Mouse (Mus musculus): Measurements from ENCODE around the gene Dip2c. TPM values are rescaled to one million over a fixed set of nuclear protein-coding genes. Genes with fewer than 3 reads are reported as not detected.

The Dip2c gene
- polyA plus RNA-seq, 1 experiment from 2014 or later: 6.5 TPM

DNA sequence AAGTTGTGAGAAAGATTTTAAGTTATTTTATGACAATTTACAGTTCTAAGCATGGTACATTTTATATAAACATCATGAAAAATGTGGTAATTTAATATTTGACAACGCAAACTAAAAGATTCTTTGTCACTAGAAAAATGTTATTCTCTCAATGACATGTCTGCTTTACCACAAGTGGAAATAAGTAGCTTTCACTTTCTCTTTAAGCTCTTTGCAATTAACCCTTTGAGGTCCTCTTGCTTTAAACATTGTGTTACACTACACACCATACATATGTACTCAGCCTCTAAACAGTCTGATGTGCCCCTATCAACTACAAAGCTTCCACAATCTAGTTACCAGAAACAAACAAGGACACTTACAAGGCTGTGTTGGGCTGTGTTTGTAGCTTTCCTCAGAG, 153.6 kb downstream of the Dip2c start:
- Histone ChIP-seq H3K4me1 (no peaks in the 10 kb centered on the region), H3K27ac (no peak overlapping the region), H3K4me2 (no peak overlapping the region), H3K9ac (no peak overlapping the region), H3K4me3 (no peak overlapping the region), H3K27me3 (no peaks in the 10 kb centered on the region), H3K36me3 (no peaks in the 10 kb centered on the region), H3K9me3 (no peaks in the 10 kb centered on the region)
- no peak for ATAC-seq (ENCODE audit: insufficient number of reproducible peaks, low FRiP score, low TSS enrichment, low read depth)
- 82% methylated on average over 1 of the region's 1 CpGs for WGBS

DNA sequence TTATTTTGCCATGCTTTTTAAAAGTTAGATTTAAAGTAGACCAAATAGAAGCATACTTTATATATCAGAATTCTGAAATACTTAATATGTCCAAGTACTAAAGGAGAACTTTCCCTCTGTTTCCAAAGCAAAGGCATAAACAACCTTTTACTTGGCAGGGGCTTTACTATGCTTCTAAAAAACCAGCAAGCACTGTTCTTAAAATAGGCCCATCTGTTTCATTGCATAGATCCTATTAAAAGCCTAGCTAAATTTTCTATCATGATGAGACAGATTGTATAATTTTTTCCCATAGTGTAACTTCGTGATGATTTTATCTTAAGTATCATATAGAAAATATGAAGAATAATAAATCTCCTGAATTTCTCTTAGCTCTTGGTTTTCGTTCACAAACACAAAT, 154.4 kb downstream of the Dip2c start:
- Histone ChIP-seq H3K36me3 (no peaks in the 10 kb centered on the region), H3K4me3 (no peak overlapping the region), H3K27ac (no peak overlapping the region), H3K9ac (no peak overlapping the region), H3K27me3 (no peaks in the 10 kb centered on the region), H3K9me3 (no peaks in the 10 kb centered on the region), H3K4me2 (no peak overlapping the region), H3K4me1 (no peaks in the 10 kb centered on the region)
- 94% methylated on average over 2 of the region's 2 CpGs for WGBS
- no peak for ATAC-seq (ENCODE audit: insufficient number of reproducible peaks, low FRiP score, low TSS enrichment, low read depth)

GRCm38 (mm10) chr13:9431441-9431840, 155.1 kb downstream of the Dip2c start:
- no peak overlapping the region for H3K4me2 ChIP-seq
- H3K4me1 ChIP-seq: no peaks in the 10 kb centered on the region
- no peak overlapping the region for H3K9ac ChIP-seq
- no peak for ATAC-seq (ENCODE audit: insufficient number of reproducible peaks, low FRiP score, low TSS enrichment, low read depth)
- H3K27ac ChIP-seq: 0 out of 2 replicates have a peak overlapping the region, but pooled peaks have one; percentile 5
- H3K36me3 ChIP-seq: no peaks in the 10 kb centered on the region
- H3K27me3 ChIP-seq: no peaks in the 10 kb centered on the region
- H3K4me3 ChIP-seq: no peak overlapping the region
- H3K9me3 ChIP-seq: no peaks in the 10 kb centered on the region

DNA sequence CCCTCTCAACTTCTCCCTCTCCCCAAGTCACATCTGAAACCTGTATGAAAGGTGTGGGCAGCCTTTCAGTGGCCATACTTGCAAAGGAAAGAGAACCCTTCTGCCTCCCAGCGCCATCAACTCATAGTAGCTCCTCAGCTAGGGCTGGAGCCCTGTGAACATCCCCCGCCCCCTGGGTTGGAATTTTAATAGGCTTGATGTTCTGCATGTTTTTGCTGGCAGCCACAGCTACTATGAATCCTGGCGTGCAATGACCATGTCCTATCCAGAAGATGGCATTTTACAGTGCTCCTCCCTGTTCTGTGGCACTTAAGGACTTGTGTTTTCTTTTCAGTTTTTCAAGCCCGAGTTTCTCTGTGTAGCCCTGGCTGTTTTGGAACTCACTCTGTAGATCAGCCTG, 166.7 kb downstream of the Dip2c start:
- no peaks in the 10 kb centered on the region for H3K27me3 ChIP-seq
- no peak overlapping the region for H3K4me2 ChIP-seq
- no peaks in the 10 kb centered on the region for H3K4me1 ChIP-seq
- WGBS: 74% methylated on average over 4 of the region's 4 CpGs
- no peak overlapping the region for H3K27ac ChIP-seq
- no peak for ATAC-seq (ENCODE audit: insufficient number of reproducible peaks, low FRiP score, low TSS enrichment, low read depth)
- H3K4me3 ChIP-seq: no peak overlapping the region
- H3K9me3 ChIP-seq: no peaks in the 10 kb centered on the region
- H3K36me3 ChIP-seq: no peaks in the 10 kb centered on the region
- no peak overlapping the region for H3K9ac ChIP-seq

- Histone ChIP-seq H3K36me3 (no peaks in the 10 kb centered on the region), H3K4me3 (no peak overlapping the region), H3K9ac (no peak overlapping the region), H3K9me3 (no peaks in the 10 kb centered on the region), H3K27me3 (no peaks in the 10 kb centered on the region), H3K4me1 (no peaks in the 10 kb centered on the region), H3K27ac (no peak overlapping the region), H3K4me2 (no peak overlapping the region)
- ATAC-seq (ENCODE audit: insufficient number of reproducible peaks, low FRiP score, low TSS enrichment, low read depth): no peak
- 85% methylated on average over 6 of the region's 6 CpGs for WGBS
These were observed 169.4 kb downstream of the Dip2c start for GRCm38 (mm10) chr13:9445533-9446294.

GRCm38 (mm10) chr13:9446448-9447115, 170.3 kb downstream of the Dip2c start:
- Histone ChIP-seq H3K27ac (no peak overlapping the region), H3K9me3 (no peaks in the 10 kb centered on the region), H3K4me2 (no peak overlapping the region), H3K9ac (no peak overlapping the region), H3K36me3 (no peaks in the 10 kb centered on the region), H3K4me1 (no peaks in the 10 kb centered on the region), H3K27me3 (no peaks in the 10 kb centered on the region), H3K4me3 (no peak overlapping the region)
- no peak for ATAC-seq (ENCODE audit: insufficient number of reproducible peaks, low FRiP score, low TSS enrichment, low read depth)
- WGBS: 81% methylated on average over 4 of the region's 4 CpGs

- whole genome bisulfite sequencing: 73% methylated on average over 3 of the region's 3 CpGs
- no peaks in the 10 kb centered on the region for H3K27me3 ChIP-seq
- no peak overlapping the region for H3K4me2 ChIP-seq
These were observed 173.9 kb downstream of the Dip2c start for GRCm38 (mm10) chr13:9450276-9450675.

GRCm38 (mm10) chr13:9451952-9452351, 175.6 kb downstream of the Dip2c start:
- no peaks in the 10 kb centered on the region for H3K4me1 ChIP-seq
- no peaks in the 10 kb centered on the region for H3K36me3 ChIP-seq
- WGBS: 86% methylated on average over 3 of the region's 3 CpGs
- H3K9me3 ChIP-seq: no peaks in the 10 kb centered on the region
- no peak overlapping the region for H3K9ac ChIP-seq
- ATAC-seq (ENCODE audit: insufficient number of reproducible peaks, low FRiP score, low TSS enrichment, low read depth): no peak
- no peaks in the 10 kb centered on the region for H3K27me3 ChIP-seq
- H3K4me2 ChIP-seq: no peak overlapping the region
- no peak overlapping the region for H3K27ac ChIP-seq
- H3K4me3 ChIP-seq: no peak overlapping the region

More at GRCm38 (mm10) chr13:9450276-9450675, 173.9 kb downstream of the Dip2c start:
- H3K9me3 ChIP-seq: no peaks in the 10 kb centered on the region
- H3K36me3 ChIP-seq: no peaks in the 10 kb centered on the region
- H3K9ac ChIP-seq: no peak overlapping the region
- no peaks in the 10 kb centered on the region for H3K4me1 ChIP-seq
- no peak overlapping the region for H3K4me3 ChIP-seq
- no peak overlapping the region for H3K27ac ChIP-seq
- no peak for ATAC-seq (ENCODE audit: insufficient number of reproducible peaks, low FRiP score, low TSS enrichment, low read depth)

GRCm38 (mm10) chr13:9454426-9455177, 178.3 kb downstream of the Dip2c start:
- Histone ChIP-seq H3K9ac (no peak overlapping the region), H3K4me2 (no peak overlapping the region), H3K4me1 (no peaks in the 10 kb centered on the region), H3K27ac (no peak overlapping the region), H3K9me3 (no peaks in the 10 kb centered on the region), H3K27me3 (no peaks in the 10 kb centered on the region), H3K36me3 (no peaks in the 10 kb centered on the region), H3K4me3 (no peak overlapping the region)
- no peak for ATAC-seq (ENCODE audit: insufficient number of reproducible peaks, low FRiP score, low TSS enrichment, low read depth)
- 64% methylated on average over 4 of the region's 4 CpGs for WGBS

DNA sequence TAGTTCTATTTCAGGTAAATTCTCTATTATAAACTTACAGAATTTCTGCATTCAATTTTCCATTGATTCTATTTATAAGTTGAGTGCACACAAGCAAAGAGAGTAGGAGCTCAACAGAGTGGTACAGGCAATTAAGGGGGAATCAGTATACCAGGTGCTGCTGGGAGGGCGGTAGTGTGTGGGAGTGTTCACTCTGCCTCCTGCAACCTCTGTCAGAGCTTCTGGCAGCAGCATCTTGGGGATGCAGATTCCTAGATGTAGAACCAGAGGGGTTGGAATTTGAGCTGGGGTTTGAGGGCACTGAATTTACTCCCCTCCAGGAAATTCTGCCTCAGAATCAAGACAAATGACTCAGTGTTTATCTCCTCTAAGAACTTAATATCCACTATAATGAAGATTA, 179.7 kb downstream of the Dip2c start:
- H3K27ac ChIP-seq: no peak overlapping the region
- 48% methylated on average over 1 of the region's 1 CpGs for WGBS
- H3K9ac ChIP-seq: no peak overlapping the region
- no peak overlapping the region for H3K4me2 ChIP-seq
- no peaks in the 10 kb centered on the region for H3K9me3 ChIP-seq
- no peaks in the 10 kb centered on the region for H3K36me3 ChIP-seq
- no peak for ATAC-seq (ENCODE audit: insufficient number of reproducible peaks, low FRiP score, low TSS enrichment, low read depth)
- no peaks in the 10 kb centered on the region for H3K27me3 ChIP-seq
- H3K4me1 ChIP-seq: no peaks in the 10 kb centered on the region
- no peak overlapping the region for H3K4me3 ChIP-seq

DNA sequence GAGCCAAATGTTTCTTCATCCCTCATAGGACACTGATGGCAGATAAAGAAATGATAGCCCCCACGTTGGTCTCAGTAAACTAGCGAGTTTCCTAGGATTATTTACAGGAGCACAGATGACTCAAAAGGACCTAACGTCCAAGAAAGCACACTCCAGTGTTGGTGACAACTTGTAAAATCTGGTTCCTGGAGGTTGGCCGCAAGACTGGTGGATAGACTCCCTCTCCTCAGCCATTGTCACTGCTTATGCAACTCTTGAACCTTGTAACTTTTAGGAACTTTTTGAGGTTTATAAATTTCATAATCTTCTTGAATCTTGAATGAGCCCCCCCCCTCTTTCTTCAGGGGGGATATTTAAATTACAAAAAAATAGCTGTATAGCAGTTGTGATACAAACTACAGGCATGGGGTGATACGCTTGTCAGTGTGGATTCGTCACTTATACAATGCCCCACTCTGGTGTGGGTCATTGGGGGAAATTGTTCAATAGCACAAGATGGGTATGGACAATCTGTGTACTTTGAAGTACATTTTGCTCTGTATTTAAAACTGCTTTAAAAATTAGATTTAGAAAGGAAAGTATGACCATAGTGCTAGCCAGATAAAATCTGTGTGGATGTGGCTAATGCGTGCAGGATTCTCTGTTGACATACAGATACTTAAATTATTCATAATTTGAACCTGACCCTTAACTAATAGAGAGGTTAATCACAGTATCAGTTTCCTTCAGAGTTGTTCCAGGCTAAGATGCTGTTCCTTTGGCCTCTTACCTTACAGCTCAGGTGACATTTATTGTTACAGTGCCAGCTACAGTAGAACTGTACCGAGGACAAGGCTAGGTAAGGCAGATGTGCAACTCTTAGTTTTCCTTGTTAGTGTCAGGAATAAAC, 181.3 kb downstream of the Dip2c start:
- Histone ChIP-seq H3K9ac (no peak overlapping the region), H3K4me3 (no peak overlapping the region), H3K27ac (no peak overlapping the region), H3K9me3 (no peaks in the 10 kb centered on the region), H3K27me3 (no peaks in the 10 kb centered on the region), H3K4me2 (no peak overlapping the region), H3K4me1 (no peaks in the 10 kb centered on the region), H3K36me3 (no peaks in the 10 kb centered on the region)
- no peak for ATAC-seq (ENCODE audit: insufficient number of reproducible peaks, low FRiP score, low TSS enrichment, low read depth)
- WGBS: 81% methylated on average over 8 of the region's 8 CpGs

Data from limb, embryonic 15.5 days (tissue).